Mouse (Mus musculus) hindbrain, postnatal 0 days (tissue): ENCODE data around the gene Shank2. TPM values are rescaled to one million over a fixed set of nuclear protein-coding genes. Genes with fewer than 3 reads are reported as not detected.

Source experiments
- ATAC-seq: fragments of 200-750 bp; cut with Nextera tagmentation; 2 replicates; pipeline ENCODE4 v1.8.0; 2017; ENCODE audit warnings: mild to moderate bottlenecking, moderate TSS enrichment, moderate library complexity
- DNase-seq: peaks from one replicate; pipeline ENCODE4 v3.0.0-alpha.2; 2015; ENCODE audit warnings: low spot score
- H3K27ac ChIP-seq: fragments of 300-500 bp; sonication (generic); 2 replicates; pipeline ENCODE4 v1.5.1; 2014; ENCODE audit warnings: mild to moderate bottlenecking
- H3K27me3 ChIP-seq: fragments of 300-500 bp; sonication (generic); 2 replicates; pipeline ENCODE4 v1.6.1; 2014; ENCODE audit warnings: low read length, mixed read lengths; ENCODE audit not compliant: insufficient read depth
- H3K36me3 ChIP-seq: fragments of 300-500 bp; sonication (generic); 2 replicates; pipeline ENCODE4 v1.6.1; 2014; ENCODE audit warnings: low read length, mixed read lengths; ENCODE audit not compliant: insufficient read depth
- H3K4me1 ChIP-seq: fragments of 300-500 bp; sonication (generic); 2 replicates; pipeline ENCODE4 v1.6.1; 2014; ENCODE audit warnings: antibody characterized with exemption, low read length, mixed read lengths; ENCODE audit not compliant: insufficient read depth
- H3K4me2 ChIP-seq: fragments of 300-500 bp; sonication (generic); 2 replicates; pipeline ENCODE4 v1.6.1; 2014; ENCODE audit warnings: low read depth, mild to moderate bottlenecking, low read length, moderate library complexity, mixed read lengths
- H3K4me3 ChIP-seq: fragments of 300-500 bp; sonication (generic); 2 replicates; pipeline ENCODE4 v1.5.1; 2014; ENCODE audit warnings: low read length
- H3K9ac ChIP-seq: fragments of 300-500 bp; sonication (generic); replicated peaks from 2 replicates; pipeline ENCODE4 v1.6.1; 2014; ENCODE audit warnings: mild to moderate bottlenecking, low read length, moderate library complexity, mixed read lengths
- H3K9me3 ChIP-seq: fragments of 300-500 bp; sonication (generic); 2 replicates; pipeline ENCODE4 v1.6.1; 2016; ENCODE audit warnings: low read length, mixed read lengths
- CTCF ChIP-seq: IDR thresholded peaks from 2 replicates; pipeline ENCODE4 v1.5.1; 2016; ENCODE audit warnings: antibody characterized with exemption, control low read depth, low read depth
- WGBS: fragments of 180-500 bp; shearing (Covaris S2); extraction: QIAGEN DNeasy Blood & Tissue Kit; methylation state at CpG from one replicate; pipeline ENCODE4 v1.1.7; 2014; 5-methylcytosine and 5-hydroxymethylcytosine counted together
- polyA plus RNA-seq: library from polyadenylated mRNA; unstranded; fragments of >200 nt; fragmentation: Nextera tagmentation; extraction: Ambion mirVana; gene quantifications from 2 replicates; pipeline ENCODE4 v1.2.1, GENCODE M21; 2015
- total RNA-seq: library from RNA; depleted of rRNA; stranded (reverse); fragments of >200 nt; gene quantifications from 2 replicates; pipeline ENCODE4 v1.2.3, GENCODE M21; 2014

Shank2 gene
- total and polyA plus RNA-seq, 2 experiments from 2014 or later = 8.4 to 28.0 TPM

DNA sequence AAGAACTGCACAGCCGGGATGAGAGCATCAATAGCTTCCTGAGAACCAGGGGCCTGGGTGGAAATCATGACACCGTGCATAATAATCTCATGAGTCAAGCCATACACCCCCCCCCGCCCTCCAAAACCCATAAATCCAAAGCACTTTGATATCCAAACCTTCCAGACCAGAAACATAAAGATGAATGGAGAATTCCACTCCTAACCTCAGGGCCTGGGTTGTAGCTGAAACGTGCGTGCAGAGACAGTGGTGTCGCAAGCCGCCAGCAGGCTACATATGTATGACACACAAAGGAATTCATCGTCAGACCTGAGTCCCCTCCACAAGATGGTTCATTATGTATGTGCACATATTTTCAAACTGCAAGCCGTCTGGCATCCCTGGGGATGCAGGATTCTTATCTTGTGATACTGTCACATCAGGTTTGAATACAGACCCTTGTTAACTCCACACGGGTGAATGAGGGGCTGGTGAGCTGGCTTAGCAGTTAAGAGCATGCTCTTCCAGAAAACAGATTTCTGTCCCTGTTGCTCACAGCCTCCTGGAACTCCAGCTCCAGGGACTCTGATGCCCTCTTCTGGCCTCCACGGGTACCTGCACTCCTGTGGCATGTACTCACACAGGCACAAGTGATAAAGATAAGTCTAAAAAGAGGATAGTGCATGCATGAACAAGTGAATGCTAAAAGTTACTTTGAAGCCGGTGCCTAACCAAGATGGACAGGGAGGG is 24.5 kb downstream of the Shank2 start:
- H3K9me3 ChIP-seq = no peaks in the 10 kb centered on the region
- no peak overlapping the region for H3K27ac ChIP-seq
- no peak overlapping the region for H3K4me3 ChIP-seq
- H3K36me3 ChIP-seq = no peaks in the 10 kb centered on the region
- H3K27me3 ChIP-seq = no peaks in the 10 kb centered on the region
- H3K9ac ChIP-seq = no peak overlapping the region
- 87% methylated on average over 12 of the region's 12 CpGs for WGBS
- ATAC-seq (no peak), DNase-seq (no peak)
- H3K4me1 ChIP-seq = no peaks in the 10 kb centered on the region
- TF ChIP-seq CTCF = no peak
- H3K4me2 ChIP-seq = no peak overlapping the region

DNA sequence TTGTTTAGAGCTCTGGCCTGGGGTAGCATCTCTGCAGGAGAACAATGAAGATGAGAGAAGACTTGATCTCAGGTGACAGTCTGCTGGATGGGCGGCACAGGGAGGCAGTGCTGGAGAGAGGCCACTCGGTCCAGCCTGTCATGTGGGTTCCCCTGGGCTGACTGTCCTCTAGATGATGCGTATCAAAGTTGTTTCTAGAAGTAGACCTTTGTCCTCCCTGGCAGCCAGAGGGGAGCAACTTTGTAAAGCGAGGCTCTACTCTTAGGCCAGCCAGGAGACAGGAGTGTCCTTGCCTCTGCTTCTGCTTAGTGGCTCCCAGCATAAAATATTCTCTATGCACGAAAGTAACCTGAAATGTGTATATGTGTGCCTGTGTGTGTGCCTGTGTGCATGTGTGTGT is 27.5 kb downstream of the Shank2 start:
- WGBS = 61% methylated on average over 5 of the region's 5 CpGs
- no peak for DNase-seq
- no peak for ATAC-seq
- Histone ChIP-seq H3K27ac (no peak overlapping the region), H3K4me2 (no peak overlapping the region), H3K4me3 (no peak overlapping the region), H3K36me3 (no peaks in the 10 kb centered on the region), H3K4me1 (no peaks in the 10 kb centered on the region), H3K9ac (no peak overlapping the region), H3K9me3 (no peaks in the 10 kb centered on the region), H3K27me3 (no peaks in the 10 kb centered on the region)
- TF ChIP-seq CTCF = no peak

- H3K4me1 ChIP-seq = no peaks in the 10 kb centered on the region
- ATAC-seq (no peak), DNase-seq (no peak)
- H3K9me3 ChIP-seq = no peaks in the 10 kb centered on the region
- no peaks in the 10 kb centered on the region for H3K27me3 ChIP-seq
- no peak overlapping the region for H3K4me2 ChIP-seq
- H3K4me3 ChIP-seq = no peak overlapping the region
- H3K36me3 ChIP-seq = no peaks in the 10 kb centered on the region
- no peak for TF ChIP-seq CTCF
- 56% methylated on average over 11 of the region's 11 CpGs for whole genome bisulfite sequencing
- H3K9ac ChIP-seq = no peak overlapping the region
- no peak overlapping the region for H3K27ac ChIP-seq
These were observed 29.1 kb downstream of the Shank2 start for GRCm38 (mm10) chr7:144030796-144031195.

GRCm38 (mm10) chr7:144031611-144032010 is 29.9 kb downstream of the Shank2 start:
- 91% methylated on average over 3 of the region's 3 CpGs for WGBS
- ATAC-seq (no peak), DNase-seq (no peak)
- Histone ChIP-seq H3K27ac (no peak overlapping the region), H3K4me2 (no peak overlapping the region), H3K9ac (no peak overlapping the region), H3K36me3 (no peaks in the 10 kb centered on the region), H3K4me3 (no peak overlapping the region), H3K4me1 (no peaks in the 10 kb centered on the region), H3K9me3 (no peaks in the 10 kb centered on the region), H3K27me3 (no peaks in the 10 kb centered on the region)
- TF ChIP-seq CTCF = no peak

GRCm38 (mm10) chr7:144037541-144037940 is 35.8 kb downstream of the Shank2 start:
- ATAC-seq (0 out of 2 replicates have a peak, but pooled peaks have one; percentile 13), DNase-seq (no peak)
- Histone ChIP-seq H3K9me3 (no peaks in the 10 kb centered on the region), H3K27ac (peak overlapping the region; percentile 62), H3K27me3 (no peaks in the 10 kb centered on the region), H3K4me3 (no peak overlapping the region), H3K36me3 (no peaks in the 10 kb centered on the region), H3K4me2 (no peak overlapping the region), H3K4me1 (peaks cover 15% of the 10 kb centered on the region; the same call in 1 of the 2 replicates), H3K9ac (no peak overlapping the region)
- 86% methylated on average over 11 of the region's 11 CpGs for WGBS
- no peak for TF ChIP-seq CTCF

- Histone ChIP-seq H3K9me3 (no peaks in the 10 kb centered on the region), H3K27me3 (no peaks in the 10 kb centered on the region), H3K4me1 (peaks cover 15% of the 10 kb centered on the region; the same call in 1 of the 2 replicates), H3K4me2 (no peak overlapping the region), H3K27ac (peak overlapping the region; percentile 62), H3K36me3 (no peaks in the 10 kb centered on the region), H3K4me3 (no peak overlapping the region), H3K9ac (no peak overlapping the region)
- 22% methylated on average over 9 of the region's 9 CpGs for WGBS
- ATAC-seq = peak; percentile 84
- no peak for TF ChIP-seq CTCF
- peak; percentile 83 for DNase-seq
These were observed 36.4 kb downstream of the Shank2 start for GRCm38 (mm10) chr7:144037966-144038669.
